Mouse (Mus musculus) embryonic facial prominence, embryonic 10.5 days (tissue): Measurements from ENCODE around the gene Gm42674. TPM values are rescaled to one million over a fixed set of nuclear protein-coding genes. Genes with fewer than 3 reads are reported as not detected.

ENCODE experiments used
- DNase-seq: peaks from one replicate; pipeline ENCODE4 v3.0.0-alpha.2; 2017; ENCODE audit warnings: low spot score
- H3K27ac ChIP-seq: fragments of 300-500 bp; sonication (generic); replicated peaks from 2 replicates; pipeline ENCODE4 v1.5.1; 2016; ENCODE audit warnings: mild to moderate bottlenecking
- H3K27me3 ChIP-seq: fragments of 300-500 bp; sonication (generic); replicated peaks from 2 replicates; pipeline ENCODE4 v1.6.1; 2016; ENCODE audit warnings: low read depth, mild to moderate bottlenecking; ENCODE audit not compliant: poor library complexity, severe bottlenecking
- H3K36me3 ChIP-seq: fragments of 300-500 bp; sonication (generic); replicated peaks from 2 replicates; pipeline ENCODE4 v1.6.1; 2016; ENCODE audit warnings: mild to moderate bottlenecking, moderate library complexity
- H3K4me1 ChIP-seq: fragments of 300-500 bp; sonication (generic); 2 replicates; pipeline ENCODE4 v1.6.1; 2016
- H3K4me3 ChIP-seq: fragments of 300-500 bp; sonication (generic); 2 replicates; pipeline ENCODE4 v1.5.1; 2016; ENCODE audit warnings: mild to moderate bottlenecking, moderate library complexity
- H3K9me3 ChIP-seq: fragments of 300-500 bp; sonication (generic); 2 replicates; pipeline ENCODE4 v1.6.1; 2016; ENCODE audit warnings: mild to moderate bottlenecking
- WGBS: fragments of 180-500 bp; shearing (Covaris S2); methylation state at CpG from one replicate; pipeline ENCODE4 v1.1.7; 2016; 5-methylcytosine and 5-hydroxymethylcytosine counted together
- polyA plus RNA-seq: library from polyadenylated mRNA; unstranded; fragments of >200 nt; fragmentation: Nextera tagmentation; extraction: Ambion mirVana; gene quantifications from 2 replicates; pipeline ENCODE4 v1.2.1, GENCODE M21; 2016

Gm42674 gene
- polyA plus RNA-seq, 1 experiment from 2014 or later, result not detected

DNA sequence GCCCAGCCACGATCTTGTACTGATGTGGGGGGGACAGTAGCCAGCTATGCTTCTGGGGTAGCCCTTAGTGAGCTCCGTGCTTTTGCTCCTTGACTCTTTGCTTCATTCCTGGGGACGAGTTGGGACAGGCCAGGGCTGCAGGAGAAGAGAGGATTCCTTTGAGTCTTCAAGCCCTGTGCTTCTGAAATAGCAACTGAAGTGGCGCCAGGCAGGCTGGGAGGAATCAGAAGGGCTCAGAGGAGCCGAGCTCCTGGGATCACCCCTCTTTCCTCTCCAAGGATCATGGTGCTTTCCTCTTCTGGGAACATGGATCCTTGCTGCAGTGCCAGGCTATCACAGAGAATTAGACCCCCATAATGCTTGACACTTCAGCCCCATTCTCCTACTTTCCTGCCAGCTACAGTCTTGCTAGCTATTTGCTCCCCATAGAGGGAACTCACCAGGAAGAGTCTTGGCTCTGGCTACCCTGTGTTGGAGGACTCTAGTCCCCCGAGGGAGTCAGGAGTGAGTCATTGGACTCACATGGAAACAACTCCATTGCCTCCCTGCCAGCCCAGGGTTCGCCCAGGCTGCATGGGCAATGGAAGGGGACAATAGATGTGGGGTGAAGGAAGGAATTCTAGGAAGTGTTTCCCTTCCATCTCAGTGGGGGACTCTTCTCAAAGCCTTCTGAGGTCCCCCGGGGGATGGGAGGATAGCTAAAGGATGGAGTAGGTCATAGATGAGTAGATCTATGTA lies 1.1 kb upstream of the Gm42674 start:
- no peak overlapping the region for H3K4me3 ChIP-seq
- H3K27ac ChIP-seq, result peak overlapping the region; percentile 1; the same call in 1 of the 2 replicates
- DNase-seq, result no peak

DNA sequence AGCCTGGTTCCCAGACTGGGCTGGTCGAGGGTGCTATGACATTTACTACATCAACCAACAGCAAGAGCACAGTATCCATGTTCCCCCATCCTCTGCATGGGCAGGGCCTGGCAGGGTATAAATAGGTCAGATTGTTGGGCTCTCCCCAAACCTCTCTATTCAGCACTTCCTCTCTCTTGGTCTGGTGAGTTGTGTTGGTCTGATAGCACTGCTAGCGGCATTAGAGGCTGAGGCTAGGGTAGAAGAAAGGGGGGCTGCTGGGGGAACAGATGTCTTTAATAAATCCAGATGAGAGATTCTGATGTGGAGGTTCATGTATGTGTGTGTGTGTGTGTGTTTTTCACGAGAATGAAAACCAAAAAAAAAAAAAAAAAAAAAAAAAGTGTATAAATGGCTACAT lies 1.9 kb downstream of the Gm42674 start, which contains the start of gene S100a4:
TSS of gene S100a4 (plus strand) at position 149 of the 400 bp plus-strand sequence.
- Histone ChIP-seq H3K27ac (peak within 1 kb of the TSS; percentile 75), H3K36me3 (no peaks in the 10 kb centered on the region), H3K4me1 (peaks cover 46% of the 10 kb centered on the region), H3K9me3 (no peaks in the 10 kb centered on the region), H3K4me3 (no peak within 1 kb of the TSS), H3K27me3 (no peaks in the 10 kb centered on the region)
- 42% methylated on average over 3 of the region's 3 CpGs for WGBS
- no peak for DNase-seq

More for the DNA sequence above, 1.1 kb upstream of the Gm42674 start:
- no peaks in the 10 kb centered on the region for H3K36me3 ChIP-seq
- no peaks in the 10 kb centered on the region for H3K27me3 ChIP-seq
- 76% methylated on average over 8 of the region's 8 CpGs for WGBS
- H3K9me3 ChIP-seq, result no peaks in the 10 kb centered on the region
- peaks cover 45% of the 10 kb centered on the region for H3K4me1 ChIP-seq

DNA sequence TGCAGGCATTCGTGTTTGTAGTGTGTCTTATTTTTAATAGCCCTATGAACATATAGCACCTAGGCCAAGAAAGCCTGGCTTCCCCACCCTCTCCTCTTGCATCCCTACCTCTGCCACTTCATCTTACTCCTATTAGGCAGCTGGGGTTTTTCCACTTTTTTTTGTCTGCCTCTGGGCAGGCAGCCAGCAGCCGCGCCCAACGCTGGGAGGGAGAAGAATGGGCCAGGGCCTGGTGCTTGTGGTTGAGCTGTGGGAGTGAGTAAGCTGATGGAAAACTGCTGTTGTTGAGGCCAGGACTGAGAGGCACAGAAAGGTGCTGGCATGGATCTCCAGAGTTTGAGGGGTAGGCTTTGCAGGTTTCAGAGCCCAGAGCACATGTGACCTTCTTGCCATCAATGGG lies 2.7 kb downstream of the Gm42674 start:
- no peak for DNase-seq
- peaks cover 46% of the 10 kb centered on the region for H3K4me1 ChIP-seq
- no peaks in the 10 kb centered on the region for H3K36me3 ChIP-seq
- H3K9me3 ChIP-seq, result no peaks in the 10 kb centered on the region
- 76% methylated on average over 4 of the region's 4 CpGs for WGBS
- peak overlapping the region; percentile 73 for H3K27ac ChIP-seq
- no peak overlapping the region for H3K4me3 ChIP-seq
- no peaks in the 10 kb centered on the region for H3K27me3 ChIP-seq

DNA sequence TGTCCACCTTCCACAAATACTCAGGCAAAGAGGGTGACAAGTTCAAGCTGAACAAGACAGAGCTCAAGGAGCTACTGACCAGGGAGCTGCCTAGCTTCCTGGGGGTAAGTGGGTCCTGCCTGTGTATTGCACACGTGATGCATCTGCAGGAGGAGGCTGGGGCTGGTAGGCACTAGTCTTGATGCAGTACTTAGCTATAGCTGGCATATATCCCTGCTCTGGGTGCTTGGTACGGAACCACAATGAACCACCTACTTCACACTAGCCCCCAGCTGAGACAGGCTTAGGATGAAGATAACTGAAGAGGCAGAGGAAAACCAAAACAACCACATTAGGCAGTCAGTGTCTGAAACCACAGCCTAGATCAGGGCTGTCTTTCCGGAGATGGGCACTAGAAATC lies 3.3 kb downstream of the Gm42674 start:
- Histone ChIP-seq H3K27ac (peak overlapping the region; percentile 73; the same call in 1 of the 2 replicates), H3K4me1 (peaks cover 40% of the 10 kb centered on the region), H3K36me3 (no peaks in the 10 kb centered on the region), H3K4me3 (no peak overlapping the region), H3K9me3 (no peaks in the 10 kb centered on the region), H3K27me3 (no peaks in the 10 kb centered on the region)
- WGBS, result 80% methylated on average over 3 of the region's 3 CpGs
- no peak for DNase-seq

DNA sequence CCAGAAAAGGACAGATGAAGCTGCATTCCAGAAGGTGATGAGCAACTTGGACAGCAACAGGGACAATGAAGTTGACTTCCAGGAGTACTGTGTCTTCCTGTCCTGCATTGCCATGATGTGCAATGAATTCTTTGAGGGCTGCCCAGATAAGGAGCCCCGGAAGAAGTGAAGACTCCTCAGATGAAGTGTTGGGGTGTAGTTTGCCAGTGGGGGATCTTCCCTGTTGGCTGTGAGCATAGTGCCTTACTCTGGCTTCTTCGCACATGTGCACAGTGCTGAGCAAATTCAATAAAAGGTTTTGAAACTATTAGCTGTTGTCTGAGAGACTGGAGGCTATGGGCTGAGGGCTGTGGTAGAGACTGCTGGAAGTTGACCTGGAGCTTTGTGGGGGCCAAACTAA lies 4.0 kb downstream of the Gm42674 start:
- H3K27me3 ChIP-seq, result no peaks in the 10 kb centered on the region
- peak overlapping the region; percentile 73 for H3K27ac ChIP-seq
- H3K36me3 ChIP-seq, result no peaks in the 10 kb centered on the region
- H3K4me1 ChIP-seq, result peaks cover 39% of the 10 kb centered on the region
- no peak for DNase-seq
- WGBS, result 76% methylated on average over 2 of the region's 2 CpGs
- H3K4me3 ChIP-seq, result no peak overlapping the region
- no peaks in the 10 kb centered on the region for H3K9me3 ChIP-seq

DNA sequence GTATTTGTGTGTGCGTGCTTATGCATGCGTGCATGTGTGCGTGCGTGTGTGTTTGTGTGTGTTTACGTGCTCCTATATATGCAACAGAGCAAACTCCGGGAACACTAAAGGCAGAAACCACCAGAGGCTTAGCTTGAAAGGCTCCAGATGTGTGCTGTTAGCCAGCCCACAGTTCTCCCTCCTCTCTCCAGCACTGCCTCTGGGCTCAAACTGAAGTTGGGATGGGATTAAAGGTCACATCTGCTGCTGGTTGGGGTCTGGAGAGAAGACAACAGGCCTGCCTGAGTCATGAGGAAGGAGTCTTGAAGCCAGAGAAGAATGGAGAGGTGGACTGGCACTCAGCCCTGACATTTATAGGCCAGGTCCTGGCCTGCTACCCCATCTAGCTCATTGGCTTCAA lies 4.5 kb downstream of the Gm42674 start:
- H3K36me3 ChIP-seq, result no peaks in the 10 kb centered on the region
- peak; percentile 79 for DNase-seq
- H3K27me3 ChIP-seq, result no peaks in the 10 kb centered on the region
- peak overlapping the region; percentile 73 for H3K27ac ChIP-seq
- H3K9me3 ChIP-seq, result no peaks in the 10 kb centered on the region
- H3K4me1 ChIP-seq, result peaks cover 41% of the 10 kb centered on the region
- WGBS, result 68% methylated on average over 6 of the region's 6 CpGs
- no peak overlapping the region for H3K4me3 ChIP-seq

DNA sequence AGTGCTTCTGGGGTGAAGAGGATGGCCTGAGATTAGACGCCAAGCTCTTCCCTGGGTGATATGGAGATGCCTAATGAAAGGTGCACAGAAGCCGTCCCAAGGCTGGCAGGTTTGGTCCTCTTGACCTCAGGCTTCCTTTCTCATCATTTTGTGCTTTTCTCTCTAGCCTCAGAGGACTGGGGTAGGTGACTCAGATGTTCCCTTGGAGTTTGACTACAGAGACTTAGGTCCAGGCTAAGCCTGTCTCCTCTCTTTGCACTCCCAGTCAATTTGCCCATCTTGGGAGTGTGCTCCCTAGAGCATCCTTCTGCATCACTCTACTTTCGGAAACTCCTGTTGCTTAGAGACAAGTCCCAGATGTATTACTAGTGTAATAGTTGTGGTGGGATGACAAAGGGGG lies 5.7 kb downstream of the Gm42674 start:
- Histone ChIP-seq H3K4me1 (peaks cover 41% of the 10 kb centered on the region), H3K27ac (peak overlapping the region; percentile 48; the same call in 1 of the 2 replicates), H3K4me3 (no peak overlapping the region), H3K9me3 (no peaks in the 10 kb centered on the region), H3K36me3 (no peaks in the 10 kb centered on the region), H3K27me3 (no peaks in the 10 kb centered on the region)
- 83% methylated on average over 3 of the region's 3 CpGs for WGBS
- DNase-seq, result no peak

DNA sequence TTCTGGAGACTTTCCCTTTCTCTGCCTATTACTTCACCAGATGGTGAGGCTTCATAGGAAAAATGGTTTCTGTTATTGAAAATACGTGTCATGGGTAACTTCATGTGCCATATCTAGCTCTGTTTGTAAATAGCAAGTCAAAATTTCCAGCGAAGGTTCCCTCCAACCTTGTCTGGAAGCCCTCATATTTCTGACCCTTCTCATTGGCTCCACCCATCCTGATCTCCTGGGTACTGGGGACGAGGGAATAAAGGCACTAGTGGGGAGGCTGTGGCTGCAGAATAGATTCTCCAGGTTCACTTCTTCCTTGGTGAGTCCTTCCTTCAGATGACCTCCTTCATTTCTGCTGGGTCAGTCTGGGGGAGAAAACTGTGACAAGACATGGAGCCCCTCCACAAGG lies 6.5 kb downstream of the Gm42674 start, which contains the start of gene S100a5:
TSS of gene S100a5 (plus strand) at position 301 of the 400 bp plus-strand sequence.
- WGBS, result 66% methylated on average over 3 of the region's 3 CpGs
- peaks cover 2% of the 10 kb centered on the region for H3K27me3 ChIP-seq
- H3K4me1 ChIP-seq, result peaks cover 47% of the 10 kb centered on the region
- no peak within 1 kb of the TSS for H3K4me3 ChIP-seq
- H3K9me3 ChIP-seq, result no peaks in the 10 kb centered on the region
- H3K36me3 ChIP-seq, result no peaks in the 10 kb centered on the region
- 0 out of 2 replicates have a peak within 1 kb of the TSS, but pooled peaks have one; percentile 48 for H3K27ac ChIP-seq
- no peak for DNase-seq

DNA sequence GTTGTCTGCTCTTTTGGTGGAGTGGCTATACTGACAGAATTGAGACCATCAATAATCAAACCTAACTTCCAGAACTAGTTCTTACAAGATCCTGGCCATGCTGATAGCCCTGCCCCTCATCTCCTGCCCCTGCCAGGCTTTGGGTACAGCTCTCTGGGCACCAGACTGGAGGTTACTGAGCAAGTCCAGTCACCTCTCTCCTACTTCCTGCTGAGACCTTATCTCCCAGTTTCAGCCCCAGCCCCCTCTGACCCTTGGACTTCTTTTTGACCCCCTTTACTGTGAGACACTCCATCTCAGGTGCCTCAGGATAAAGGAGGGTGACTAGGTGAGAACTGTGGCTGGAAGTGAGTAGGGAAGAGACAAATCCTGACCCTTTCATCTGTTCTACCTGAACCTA lies 7.4 kb downstream of the Gm42674 start:
- Histone ChIP-seq H3K27me3 (peaks cover 10% of the 10 kb centered on the region), H3K9me3 (no peaks in the 10 kb centered on the region), H3K4me1 (peaks cover 47% of the 10 kb centered on the region), H3K27ac (no peak overlapping the region), H3K36me3 (no peaks in the 10 kb centered on the region), H3K4me3 (no peak overlapping the region)
- DNase-seq, result no peak

DNA sequence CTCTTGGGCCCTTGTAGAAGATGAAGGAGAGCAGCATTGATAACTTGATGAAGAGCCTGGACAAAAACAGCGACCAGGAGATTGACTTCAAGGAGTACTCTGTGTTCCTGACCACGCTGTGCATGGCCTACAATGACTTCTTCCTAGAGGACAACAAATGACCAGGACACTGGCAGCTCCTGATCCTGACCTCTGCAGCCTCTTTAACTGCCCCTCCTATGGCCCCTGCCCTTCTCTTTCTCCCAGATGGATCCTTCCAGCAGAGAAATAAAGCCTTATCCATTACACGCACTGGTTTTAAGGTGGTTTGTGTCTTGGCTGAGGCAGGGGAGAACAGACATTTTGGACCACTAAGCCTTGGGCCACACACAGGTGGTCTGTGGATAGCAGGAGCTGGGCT lies 9.8 kb downstream of the Gm42674 start:
- no peak overlapping the region for H3K4me3 ChIP-seq
- H3K36me3 ChIP-seq, result no peaks in the 10 kb centered on the region
- peaks cover 11% of the 10 kb centered on the region for H3K27me3 ChIP-seq
- no peak for DNase-seq
- WGBS, result 88% methylated on average over 3 of the region's 3 CpGs
- H3K27ac ChIP-seq, result no peak overlapping the region
- H3K9me3 ChIP-seq, result no peaks in the 10 kb centered on the region
- peaks cover 29% of the 10 kb centered on the region for H3K4me1 ChIP-seq

DNA sequence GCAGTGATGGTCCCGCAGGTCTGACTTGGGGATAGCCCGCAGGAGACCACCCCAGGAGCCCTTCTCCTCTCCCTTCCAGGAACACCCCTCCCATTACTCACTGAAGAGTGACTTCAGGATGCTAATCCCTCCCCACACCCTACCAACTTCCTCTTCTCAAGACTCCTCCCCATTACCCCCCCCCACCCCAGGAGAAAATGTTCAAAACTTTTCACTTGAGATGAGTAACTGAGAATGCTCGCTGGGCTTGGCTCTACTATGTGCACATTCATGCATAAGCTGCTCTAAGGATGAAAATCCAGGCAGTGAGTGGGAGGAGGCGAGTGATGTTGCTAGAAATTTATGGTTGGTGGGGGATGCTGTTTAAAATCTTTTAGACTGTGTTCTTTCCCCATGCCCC lies 10.4 kb downstream of the Gm42674 start:
- peaks cover 28% of the 10 kb centered on the region for H3K4me1 ChIP-seq
- H3K27me3 ChIP-seq, result peaks cover 11% of the 10 kb centered on the region
- H3K4me3 ChIP-seq, result no peak overlapping the region
- DNase-seq, result no peak
- 66% methylated on average over 4 of the region's 4 CpGs for WGBS
- H3K9me3 ChIP-seq, result no peaks in the 10 kb centered on the region
- H3K36me3 ChIP-seq, result no peaks in the 10 kb centered on the region
- H3K27ac ChIP-seq, result no peak overlapping the region

DNA sequence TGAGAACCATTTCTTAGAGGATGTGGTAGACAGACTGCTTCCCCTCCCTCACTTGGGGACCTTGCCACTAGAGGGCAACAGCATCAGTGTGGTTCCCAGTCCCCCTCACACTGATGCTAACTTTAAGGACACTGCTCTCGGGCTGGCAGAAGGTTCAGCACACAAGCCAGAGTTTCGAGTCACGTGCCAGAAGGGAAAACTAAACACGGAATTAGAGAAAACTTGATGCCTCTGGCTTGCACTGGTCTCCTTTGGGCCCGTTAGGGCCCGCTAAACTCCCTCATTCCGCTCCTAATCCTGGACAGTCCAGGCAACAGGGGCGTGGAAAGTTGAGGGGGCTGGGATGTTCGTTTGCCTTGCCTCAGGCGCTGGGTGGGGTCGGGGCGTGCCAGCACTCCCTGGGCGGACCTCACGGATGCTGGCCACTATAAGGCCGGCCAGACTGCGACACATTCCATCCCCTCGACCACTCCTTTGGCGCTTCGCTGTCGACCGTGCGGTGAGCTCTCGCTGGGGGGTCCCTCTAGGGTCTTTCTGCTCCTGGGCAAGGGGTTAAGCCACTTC lies 11.1 kb downstream of the Gm42674 start, which contains the start of gene S100a6:
TSS of gene S100a6 (plus strand) at position 155 of the 564 bp plus-strand sequence.
- H3K27me3 ChIP-seq, result peaks cover 11% of the 10 kb centered on the region
- H3K9me3 ChIP-seq, result no peaks in the 10 kb centered on the region
- WGBS, result under 1% methylated on average over 23 of the region's 23 CpGs
- DNase-seq, result peak; percentile 78
- peak within 1 kb of the TSS; percentile 63 for H3K27ac ChIP-seq
- H3K4me3 ChIP-seq, result peak within 1 kb of the TSS; percentile 59
- no peaks in the 10 kb centered on the region for H3K36me3 ChIP-seq
- H3K4me1 ChIP-seq, result peaks cover 28% of the 10 kb centered on the region
